Mouse (Mus musculus) spleen, adult 2 months (tissue): Measurements from ENCODE around the gene Gm614.

ENCODE experiments used
- CTCF ChIP-seq: fragments of 200-500 bp; IDR thresholded peaks from 2 replicates; pipeline ENCODE4 v1.5.1; 2011; ENCODE audit warnings: mild to moderate bottlenecking, inconsistent platforms; ENCODE audit not compliant: insufficient read depth, insufficient read length, insufficient replicate concordance; ENCODE audit errors: extremely low read depth
- POLR2A ChIP-seq: fragments of 200-500 bp; IDR thresholded peaks from 2 replicates; pipeline ENCODE4 v1.6.1; 2011; ENCODE audit warnings: low read depth, low read length, inconsistent platforms

DNA sequence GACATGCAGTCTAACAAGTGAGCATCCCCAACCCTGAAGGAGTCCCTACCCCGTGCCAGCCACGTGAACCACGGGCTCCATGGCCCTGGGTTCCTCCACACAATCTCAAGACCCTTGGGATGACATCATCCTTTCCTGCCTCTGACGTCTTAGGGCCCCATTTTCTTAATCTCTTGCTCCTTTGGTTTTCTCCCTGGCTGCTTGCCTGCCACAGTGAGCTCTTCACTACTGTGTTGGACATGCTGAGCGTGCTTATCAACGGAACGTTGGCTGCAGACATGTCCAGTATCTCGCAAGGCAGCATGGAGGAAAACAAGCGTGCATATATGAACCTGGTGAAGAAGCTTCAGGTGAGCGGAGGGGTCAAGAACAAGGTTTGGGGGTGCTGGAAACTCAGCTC, 26.3 kb upstream of the Gm614 start:
- TF ChIP-seq CTCF (no peak), POLR2A (no peak)
